In the genomic region with DNA sequence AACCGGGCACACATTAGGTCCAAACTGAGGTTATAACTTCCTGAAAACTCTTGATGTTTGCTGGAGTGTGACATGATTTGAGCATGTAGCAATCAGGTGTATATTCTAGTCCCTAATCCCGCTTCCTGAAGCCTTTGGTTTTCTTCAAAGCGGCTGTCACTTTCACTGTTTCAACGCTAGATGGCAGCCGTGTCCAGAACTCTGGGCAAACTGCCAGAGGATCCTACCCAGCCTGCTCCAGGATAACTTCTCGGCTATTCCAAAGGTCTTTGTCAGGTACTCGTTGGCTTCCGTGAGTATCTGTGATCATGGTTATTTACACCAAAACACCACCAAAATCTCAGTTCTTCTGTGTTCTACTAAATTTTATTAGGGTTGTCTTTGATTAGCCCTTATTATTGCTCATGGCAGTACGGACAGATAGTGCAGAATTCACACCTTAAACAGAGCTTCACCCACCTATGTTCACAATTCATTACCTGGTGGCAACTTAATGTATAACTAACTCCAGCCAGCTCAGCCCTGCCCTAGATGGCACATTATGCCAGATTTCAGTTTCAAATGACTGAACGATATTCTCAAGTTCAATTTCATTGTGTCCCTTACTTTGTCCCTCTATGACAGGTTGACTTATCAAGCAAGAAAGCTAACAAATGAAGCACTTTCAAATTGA, we compare ENCODE assay signal across 8 mouse cellular contexts.
DNase-seq lines count a peak whose midpoint lies in the region; ATAC-seq and TF ChIP-seq lines count a peak whose summit lies in the region.

No protein-coding gene starts in this region.

- ATAC-seq in hindbrain, embryonic 11.5 days (ENCODE audit: low FRiP score) = no peak
- no peak for ATAC-seq in erythroid progenitor cell, adult 5-6 weeks (replicated peaks; ENCODE audit: low FRiP score, poor library complexity, severe bottlenecking)

- TF ChIP-seq POLR2A in brain, embryonic 14.5 days (IDR thresholded peaks at IDR 0.05; ENCODE audit: borderline replicate concordance, extremely low read depth, insufficient read depth, insufficient read length, poor library complexity, severe bottlenecking) = no peak

- H3K4me2 ChIP-seq in hindbrain, embryonic 11.5 days (replicated peaks; ENCODE audit: low read depth, low read length) = no peak overlapping the region

- peak; percentile 25 for DNase-seq in Muller cell, postnatal 12 days (ENCODE audit: inconsistent ontology term)
- DNase-seq in brain, embryonic 14.5 days (ENCODE audit: low read depth) = peak; percentile 84
- DNase-seq in forebrain, embryonic 10.5 days (ENCODE audit: extremely low spot score, low spot score) = peak; percentile 56
- DNase-seq in hindbrain, embryonic 11.5 days (ENCODE audit: low spot score) = peak; percentile 82
- DNase-seq in layer of hippocampus, adult 2 months (ENCODE audit: low spot score in 2 of 2) = peak; percentile 46 to 55
- peak; percentile 40 for DNase-seq in lung, postnatal 25 days (ENCODE audit: low spot score)
- peak; percentile 64 for DNase-seq in retina, postnatal 7 days (ENCODE audit: low read depth, low spot score)

- no peak overlapping the region for H3K4me3 ChIP-seq in forebrain, embryonic 10.5 days
- H3K4me3 ChIP-seq in hindbrain, embryonic 11.5 days (ENCODE audit: low read depth, low read length) = no peak overlapping the region
- no peak overlapping the region for H3K4me3 ChIP-seq in layer of hippocampus, adult 2 months

- no peak overlapping the region for H3K9ac ChIP-seq in hindbrain, embryonic 11.5 days (ENCODE audit: low read depth, low read length)

- no peaks in the 10 kb centered on the region for H3K27me3 ChIP-seq in forebrain, embryonic 10.5 days (ENCODE audit: poor library complexity, severe bottlenecking)
- H3K27me3 ChIP-seq in hindbrain, embryonic 11.5 days (ENCODE audit: control insufficient read depth, insufficient read depth, low read length) = no peaks in the 10 kb centered on the region

- no peak overlapping the region for H3K27ac ChIP-seq in forebrain, embryonic 10.5 days
- no peak overlapping the region for H3K27ac ChIP-seq in hindbrain, embryonic 11.5 days (ENCODE audit: low read depth, low read length)
- H3K27ac ChIP-seq in layer of hippocampus, adult 2 months = no peak overlapping the region

- WGBS in forebrain, embryonic 10.5 days = 26% methylated on average over 10 of the region's 10 CpGs
- WGBS in hindbrain, embryonic 11.5 days = 29% methylated on average over 10 of the region's 10 CpGs

- H3K36me3 ChIP-seq in forebrain, embryonic 10.5 days (replicated peaks) = no peaks in the 10 kb centered on the region
- H3K36me3 ChIP-seq in hindbrain, embryonic 11.5 days (ENCODE audit: control insufficient read depth, insufficient read depth, low read length) = no peaks in the 10 kb centered on the region

- no peaks in the 10 kb centered on the region for H3K4me1 ChIP-seq in forebrain, embryonic 10.5 days
- H3K4me1 ChIP-seq in hindbrain, embryonic 11.5 days (replicated peaks; ENCODE audit: control insufficient read depth, insufficient read depth, low read length) = no peaks in the 10 kb centered on the region

- H3K9me3 ChIP-seq in forebrain, embryonic 10.5 days = no peaks in the 10 kb centered on the region
- no peaks in the 10 kb centered on the region for H3K9me3 ChIP-seq in hindbrain, embryonic 11.5 days (ENCODE audit: control insufficient read depth, low read length)

- peak; percentile 87 for TF ChIP-seq CTCF in brain, embryonic 14.5 days (IDR thresholded peaks at IDR 0.05; ENCODE audit: borderline replicate concordance, extremely low read depth, insufficient read depth, insufficient read length)
- TF ChIP-seq CTCF in layer of hippocampus, adult 2 months (conservative IDR thresholded peaks at IDR 0.05) = peak; percentile 93

Comparison
In these comparisons a context has a peak if more than half of its experiments do, and no peak if none do; other contexts are left out.
1. DNase-seq: peak in every context shown above with its lines; median percentile 84 in brain, embryonic 14.5 days; 82 in hindbrain, embryonic 11.5 days; 64 in retina, postnatal 7 days; 56 in forebrain, embryonic 10.5 days; 50 in layer of hippocampus, adult 2 months; 40 in lung, postnatal 25 days; 25 in Muller cell, postnatal 12 days.